Mouse (Mus musculus): ENCODE measurements around the gene Abcb1b. TPM values are rescaled to one million over a fixed set of nuclear protein-coding genes. Genes with fewer than 3 reads are reported as not detected.
"Not testable (repeated sequence)": the region's sequence is repeated elsewhere in the genome, so short reads cannot be mapped to it uniquely, and the experiment has no call there.

Gene Abcb1b
- total RNA-seq, 2 experiments from 2014 or later: 2.9 TPM

GRCm38 (mm10) chr5:8861811-8862210 is 63.9 kb downstream of the Abcb1b start:
- DNase-seq (ENCODE audit: low spot score): no peak
- intact Hi-C loops (cut with DNase I): loop anchor here (10.0 kb wide), 2 partner anchors 193 to 303 kb away; partner anchors contain the start of gene Dmtf1

GRCm38 (mm10) chr5:8863580-8864337 is 65.8 kb downstream of the Abcb1b start:
- intact Hi-C loops (cut with DNase I): loop anchor here (10.0 kb wide), 2 partner anchors 191 to 301 kb away; partner anchors contain the start of gene Dmtf1
- DNase-seq (ENCODE audit: low spot score): no peak

- intact Hi-C loops (cut with DNase I): loop anchor here (5.0 to 10.0 kb wide), 3 partner anchors 132 to 299 kb away; partner anchors contain the start of genes Crot and Dmtf1
- DNase-seq (ENCODE audit: low spot score): not testable (repeated sequence)
Observed at GRCm38 (mm10) chr5:8865630-8866029, 67.7 kb downstream of the Abcb1b start.

DNA sequence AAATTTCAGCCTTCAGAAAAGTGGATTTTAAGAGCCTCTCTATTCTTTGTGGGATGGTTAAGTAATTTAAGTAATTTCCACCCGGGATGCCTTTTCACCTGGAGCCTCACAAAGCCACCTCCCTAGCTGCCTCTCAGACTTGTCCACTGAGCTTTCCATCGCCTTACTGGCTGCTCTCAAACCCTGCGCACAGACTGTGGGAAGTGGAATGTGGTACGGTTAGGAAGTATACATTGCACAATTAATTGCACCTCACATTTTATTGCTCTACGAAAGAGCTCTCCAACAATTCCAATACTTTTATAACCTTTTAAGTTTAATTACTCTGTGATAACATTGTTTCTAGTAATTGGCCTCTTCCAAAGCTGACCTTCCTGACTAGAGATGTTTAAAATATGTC is 68.4 kb downstream of the Abcb1b start:
- no peak for DNase-seq (ENCODE audit: low spot score)
- intact Hi-C loops (cut with DNase I): loop anchor here (5.0 to 10.0 kb wide), 3 partner anchors 131 to 298 kb away; partner anchors contain the start of genes Crot and Dmtf1

DNA sequence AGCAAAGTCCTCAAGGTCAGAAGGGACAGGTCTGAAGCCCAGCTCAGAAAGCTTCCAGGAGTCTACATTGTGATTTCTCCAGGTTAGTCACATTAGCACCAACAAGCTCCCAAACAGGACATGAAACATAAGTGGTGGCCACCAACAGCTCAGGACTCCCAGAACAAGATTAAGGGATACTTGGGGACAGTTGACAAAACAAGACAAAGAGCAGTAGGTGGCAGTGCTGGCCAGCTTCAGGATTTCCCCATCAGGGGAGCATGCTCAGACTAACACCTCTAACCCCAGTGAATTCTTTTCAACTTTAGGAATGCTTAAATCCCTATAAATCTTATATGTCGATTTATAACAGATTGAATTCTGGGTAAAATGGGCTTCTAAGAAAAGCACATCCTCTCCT is 70.1 kb downstream of the Abcb1b start:
- intact Hi-C loops (cut with DNase I): loop anchor here (5.0 to 10.0 kb wide), 3 partner anchors 129 to 297 kb away; partner anchors contain the start of genes Crot and Dmtf1
- DNase-seq (ENCODE audit: low spot score): no peak

GRCm38 (mm10) chr5:8872979-8873915 is 75.3 kb downstream of the Abcb1b start:
- no peak for DNase-seq (ENCODE audit: low spot score)
- intact Hi-C loops (cut with DNase I): loop anchor here (2.0 to 5.0 kb wide), 2 partner anchors 239 to 384 kb away; no protein-coding TSS in a partner anchor

- DNase-seq (ENCODE audit: low spot score): no peak
- intact Hi-C loops (cut with DNase I): no loop called here
Observed at GRCm38 (mm10) chr5:8877086-8877485, 79.1 kb downstream of the Abcb1b start.

DNA sequence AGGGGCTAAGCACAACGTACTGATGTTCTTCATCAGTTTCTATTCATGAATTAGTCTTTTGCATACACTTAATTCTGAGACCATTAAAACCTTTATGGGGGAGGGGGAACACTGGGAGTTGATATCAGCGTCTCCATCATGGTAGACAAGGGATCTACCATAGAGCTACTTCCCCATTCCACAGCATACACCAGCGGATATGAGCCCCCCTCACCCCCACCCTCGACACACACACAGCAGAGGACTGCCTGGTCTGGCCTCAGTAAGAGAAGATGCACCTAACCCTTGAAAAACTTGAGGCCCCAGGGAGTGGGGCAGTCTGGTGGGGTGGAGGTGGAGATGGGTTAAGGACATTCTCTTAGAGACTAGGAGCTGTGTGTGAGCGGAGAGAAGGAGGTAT is 79.9 kb downstream of the Abcb1b start:
- no peak for DNase-seq (ENCODE audit: low spot score)
- intact Hi-C loops (cut with DNase I): no loop called here

- DNase-seq (ENCODE audit: low spot score): no peak
- intact Hi-C loops (cut with DNase I): no loop called here
Observed at GRCm38 (mm10) chr5:8885837-8886236, 87.9 kb downstream of the Abcb1b start.

GRCm38 (mm10) chr5:8893300-8894103 is 95.6 kb downstream of the Abcb1b start, which contains the start of gene Abcb4:
Gene Abcb4, plus strand, starts transcription at chr5:8893717.
- peak; percentile 19 for DNase-seq (ENCODE audit: low spot score)
- intact Hi-C loops (cut with DNase I): no loop called here

- no peak for DNase-seq (ENCODE audit: low spot score)
- intact Hi-C loops (cut with DNase I): no loop called here
Observed at GRCm38 (mm10) chr5:8894104-8894425, 96.1 kb downstream of the Abcb1b start.

DNA sequence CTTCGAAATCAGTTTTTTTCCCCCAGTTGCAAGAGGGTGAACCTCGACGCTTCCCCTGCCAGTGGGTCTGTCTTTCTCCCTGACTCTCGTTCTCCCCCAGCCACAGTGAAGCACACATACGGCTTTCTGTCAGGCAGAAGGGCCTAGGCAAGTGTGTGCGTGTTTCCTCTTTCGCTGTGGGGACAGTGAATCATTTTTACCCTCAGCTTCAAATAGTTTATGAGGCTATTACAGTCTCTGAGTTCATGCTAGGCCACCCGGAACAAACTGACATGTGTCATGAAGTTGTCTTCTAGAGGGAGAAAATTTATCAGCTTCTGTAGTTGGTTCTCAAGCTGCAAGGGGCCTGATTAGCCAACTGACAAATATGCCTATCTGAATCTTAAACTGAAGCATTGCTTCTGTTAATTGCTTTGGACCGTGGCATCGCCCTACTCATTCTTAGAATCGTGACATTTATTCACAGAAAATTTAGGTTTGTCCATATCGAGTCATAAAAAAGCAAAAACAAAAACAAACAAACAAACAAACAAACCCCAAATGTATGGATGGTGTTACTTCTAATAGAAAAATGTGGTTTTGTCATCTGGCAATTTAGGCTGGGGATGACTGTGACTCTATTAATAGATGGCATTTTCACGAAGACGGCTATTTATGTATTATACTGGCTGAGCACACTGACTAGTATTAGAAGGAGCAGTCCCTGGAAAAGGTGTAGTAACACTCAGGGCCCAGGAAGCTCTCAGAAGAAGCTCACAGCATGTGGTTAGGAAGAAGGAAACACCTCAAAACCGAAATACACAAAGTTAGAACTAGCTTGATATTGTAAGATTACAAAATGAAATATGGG is 96.9 kb downstream of the Abcb1b start:
- intact Hi-C loops (cut with DNase I): no loop called here
- DNase-seq (ENCODE audit: low spot score): no peak

- no peak for DNase-seq (ENCODE audit: low spot score)
- intact Hi-C loops (cut with DNase I): no loop called here
Observed at GRCm38 (mm10) chr5:8896198-8896597, 98.3 kb downstream of the Abcb1b start.

- DNase-seq (ENCODE audit: low spot score): no peak
- intact Hi-C loops (cut with DNase I): no loop called here
Observed at GRCm38 (mm10) chr5:8898246-8898645, 100.3 kb downstream of the Abcb1b start.

DNA sequence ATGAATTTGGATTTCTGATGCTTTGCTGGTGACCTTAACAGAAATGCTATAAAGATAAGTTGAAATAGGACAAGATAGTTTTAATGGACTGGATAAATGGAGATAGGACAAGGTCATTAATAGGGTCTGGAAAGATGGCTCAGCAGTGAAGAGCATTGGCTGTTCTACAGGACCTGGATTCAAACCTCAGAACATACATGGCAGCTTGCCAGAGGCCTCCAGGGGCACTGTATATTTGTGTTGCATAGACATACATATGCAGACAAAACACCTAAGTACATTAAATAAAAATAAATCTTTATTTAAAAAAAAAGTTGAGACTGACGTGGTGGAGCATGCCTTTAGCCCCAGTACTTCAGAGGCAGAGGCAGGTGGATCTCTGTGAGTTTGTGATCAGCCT is 103.1 kb downstream of the Abcb1b start:
- DNase-seq (ENCODE audit: low spot score): no peak

DNA sequence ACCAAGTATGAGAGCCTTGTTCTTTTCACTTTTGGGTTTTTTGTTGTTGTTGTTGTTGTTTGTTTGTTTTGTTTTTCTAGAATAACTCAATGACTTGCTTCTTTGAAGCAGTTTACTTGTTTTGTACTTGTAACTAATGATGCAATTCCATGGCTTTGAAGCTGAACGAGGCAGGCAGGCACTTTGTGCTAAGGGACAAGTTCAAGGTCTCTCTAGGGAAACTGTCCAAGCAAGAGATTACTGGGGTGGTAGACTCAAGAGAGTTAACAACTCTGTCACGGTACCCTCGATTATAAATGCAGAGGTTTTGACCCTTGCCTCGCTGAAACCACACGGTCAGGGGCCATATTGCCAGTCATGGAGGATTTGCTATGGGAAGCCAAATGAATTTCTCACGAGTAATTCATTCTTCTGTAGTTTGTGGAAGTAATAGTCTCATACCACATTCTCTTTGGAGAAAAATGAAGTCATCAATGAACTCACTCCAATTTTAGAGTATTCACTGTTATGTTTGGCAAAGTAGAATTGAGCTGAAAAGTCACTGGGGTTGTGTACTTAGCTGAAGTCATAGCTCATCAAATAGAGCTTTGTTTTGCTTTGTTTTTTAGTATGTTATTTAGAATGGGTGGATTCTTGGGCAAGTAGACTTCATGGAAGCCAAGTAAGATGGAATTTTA is 104.3 kb downstream of the Abcb1b start:
- intact Hi-C loops (cut with DNase I): no loop called here
- DNase-seq (ENCODE audit: low spot score): no peak

More for the DNA sequence above, 103.1 kb downstream of the Abcb1b start:
- intact Hi-C loops (cut with DNase I): no loop called here

- no peak for DNase-seq (ENCODE audit: low spot score)
- intact Hi-C loops (cut with DNase I): no loop called here
Observed at GRCm38 (mm10) chr5:8904539-8904938, 106.6 kb downstream of the Abcb1b start.

DNA sequence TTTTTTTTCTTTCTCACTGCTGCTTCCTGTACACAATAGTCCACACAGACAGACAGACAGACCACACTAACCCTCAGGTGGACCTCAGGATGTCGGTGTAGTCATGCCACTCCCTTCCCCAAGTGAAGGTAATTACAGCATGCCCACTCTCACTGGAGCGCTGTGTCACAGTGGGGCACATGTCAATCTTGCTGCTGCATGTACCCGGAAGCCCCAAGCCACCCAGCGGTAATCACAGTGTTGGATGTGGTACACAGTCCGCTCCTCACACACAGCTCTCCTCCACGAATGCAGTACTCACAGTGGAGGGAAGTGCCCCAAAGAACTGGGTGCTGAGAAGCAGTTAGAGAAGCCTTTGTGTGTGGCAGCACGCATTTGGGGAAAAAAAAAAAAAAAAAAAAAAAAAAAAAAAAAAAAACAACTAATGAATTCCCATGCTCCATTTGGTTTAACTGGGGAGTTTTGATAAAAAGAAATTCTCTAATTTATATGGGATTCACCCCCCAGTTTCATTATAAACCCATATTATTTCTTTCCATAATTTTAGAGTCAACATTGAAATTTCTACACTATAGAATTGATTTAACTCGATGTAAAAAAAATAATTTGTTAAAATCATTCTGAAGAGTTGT is 113.7 kb downstream of the Abcb1b start:
- intact Hi-C loops (cut with DNase I): no loop called here
- DNase-seq (ENCODE audit: low spot score): no peak

Measured in heart, postnatal 25 days (tissue).